Mouse (Mus musculus) retina, postnatal 1 day (tissue): ENCODE measurements around the gene Mthfr.

Source experiments
- DNase-seq: peaks from one replicate; pipeline ENCODE4 v3.0.0-alpha.2; 2012

Gene Mthfr

DNA sequence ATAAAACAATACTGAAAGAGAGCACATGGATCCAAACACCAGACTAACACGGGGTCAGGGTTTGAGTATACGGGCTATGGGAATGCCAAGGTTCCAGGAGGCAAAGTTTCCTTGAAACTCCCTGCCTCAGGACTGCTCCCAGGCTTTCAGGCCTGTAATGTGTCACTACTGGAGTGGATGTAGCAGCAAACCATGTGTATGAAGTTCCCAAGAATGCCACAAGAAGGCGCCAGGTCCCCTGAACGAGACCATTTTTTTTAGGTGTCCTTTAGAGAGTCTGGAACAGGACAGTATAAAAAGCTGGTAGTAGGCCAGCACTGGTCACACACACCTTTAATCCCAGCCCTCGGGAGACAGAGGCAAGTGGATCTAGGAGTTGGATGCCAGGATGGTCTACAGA is 55.3 kb downstream of the Mthfr start:
- no peak for DNase-seq

DNA sequence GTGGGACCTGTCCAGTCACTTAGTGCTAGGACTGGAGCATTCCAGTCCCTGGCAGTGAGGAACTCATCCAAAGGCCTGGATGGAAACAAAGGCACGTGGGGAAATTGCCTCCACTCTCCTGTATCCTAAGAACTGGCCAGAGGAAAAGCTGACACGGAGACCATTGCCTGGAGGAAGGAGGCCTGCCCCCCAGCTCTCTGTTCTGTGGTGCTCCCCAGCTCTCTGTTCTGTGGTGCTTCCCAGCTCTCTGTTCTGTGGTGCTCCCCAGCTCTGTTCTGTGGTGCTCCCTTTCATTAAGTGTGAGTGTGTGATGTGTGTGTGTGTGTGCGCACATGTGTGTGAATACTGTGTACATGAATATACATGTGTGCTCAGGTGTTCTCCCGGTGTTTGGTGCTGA is 56.2 kb downstream of the Mthfr start:
- no peak for DNase-seq

DNA sequence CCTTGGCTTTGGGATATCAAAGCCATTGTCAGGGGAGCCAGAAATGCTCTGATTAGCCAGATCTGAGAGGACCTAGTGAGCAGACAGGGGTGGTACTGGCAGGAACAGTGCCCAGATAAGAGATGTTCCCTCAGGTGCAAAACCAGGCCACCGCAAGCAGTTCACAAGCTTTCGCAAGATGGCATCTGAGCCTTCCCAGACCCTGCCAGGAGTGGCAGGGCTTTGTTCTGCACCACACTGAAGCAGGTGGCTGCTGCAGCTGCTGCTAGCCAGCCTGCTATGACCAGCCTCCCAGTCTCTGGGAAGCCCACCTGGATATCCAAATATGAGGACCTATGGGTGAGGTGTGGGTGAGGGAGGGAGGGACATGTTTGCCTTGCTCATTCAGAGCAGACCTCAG is 59.1 kb downstream of the Mthfr start:
- no peak for DNase-seq

DNA sequence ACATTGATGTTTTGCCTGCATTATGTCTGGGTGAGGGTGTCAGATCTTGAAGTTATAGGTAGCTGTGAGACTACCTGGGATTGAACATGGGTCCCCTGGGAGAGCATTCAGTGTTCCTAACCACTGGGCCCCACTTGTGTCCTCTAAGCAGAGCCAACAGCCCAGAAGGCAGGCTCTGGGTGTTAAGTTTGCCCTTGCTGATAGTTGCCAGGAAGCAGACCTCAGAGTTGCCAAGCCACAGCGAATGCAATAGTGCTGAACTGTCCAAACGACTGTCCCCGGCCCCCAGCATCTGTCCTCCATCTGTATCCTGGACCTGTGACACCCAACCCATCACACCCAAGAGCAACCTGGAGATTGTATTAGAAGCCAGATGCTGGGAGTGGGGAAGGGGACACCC is 59.8 kb downstream of the Mthfr start:
- no peak for DNase-seq

DNA sequence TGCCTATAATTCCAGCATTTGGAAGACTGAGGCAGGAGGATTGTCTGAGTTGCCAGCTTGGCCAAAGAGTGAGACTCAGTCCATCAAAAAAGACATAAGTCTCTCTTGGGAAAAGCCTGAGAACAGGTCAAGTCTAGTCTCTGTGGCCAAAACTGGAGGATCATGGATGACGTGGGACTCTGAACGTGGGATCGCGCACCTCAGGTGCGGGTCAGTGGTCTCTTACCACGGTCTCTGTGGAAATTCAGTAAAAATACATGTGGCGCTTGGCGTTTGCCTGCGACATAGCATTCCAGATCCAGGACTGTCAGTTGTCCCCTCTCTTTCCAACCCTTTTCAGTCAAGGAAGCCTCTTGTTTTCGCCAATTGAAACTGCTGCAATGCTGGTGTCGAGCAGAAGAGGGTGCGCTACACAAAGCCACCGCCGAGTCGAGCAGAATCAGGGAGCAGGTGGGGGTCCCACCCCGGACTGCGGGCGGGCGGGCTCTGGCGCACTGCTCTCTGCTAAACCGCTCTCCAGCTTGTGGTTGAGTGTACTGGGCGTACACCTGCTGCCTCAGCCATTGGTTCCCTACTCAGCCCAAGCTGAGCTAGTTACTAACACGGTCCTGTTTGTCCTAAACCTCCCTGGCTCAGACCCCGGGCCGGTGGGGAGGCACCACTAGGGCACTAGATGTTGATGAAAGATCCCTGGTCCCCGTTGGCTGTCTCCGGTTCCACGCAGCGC is 63.1 kb downstream of the Mthfr start:
- peak; percentile 88 for DNase-seq

DNA sequence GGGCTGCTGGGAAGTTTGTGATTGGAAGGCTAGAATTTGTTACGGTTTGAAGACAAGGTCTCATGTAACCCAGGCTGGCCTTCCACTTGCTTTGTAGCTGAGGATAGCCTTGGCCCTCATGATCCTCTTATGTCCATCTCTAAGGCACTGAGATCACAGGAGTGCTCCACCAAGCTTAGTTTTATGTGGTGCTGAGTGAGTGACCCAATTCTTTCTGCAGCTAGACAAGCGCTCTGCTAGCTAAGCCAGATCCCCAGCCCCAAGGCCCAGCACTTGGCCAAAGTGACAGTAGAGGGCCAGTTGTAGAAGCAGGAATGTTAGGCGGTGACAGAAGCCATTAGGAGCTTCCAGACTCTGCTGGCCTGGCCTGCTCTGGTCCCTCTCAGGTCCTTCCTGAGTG is 65.3 kb downstream of the Mthfr start:
- peak; percentile 50 for DNase-seq

DNA sequence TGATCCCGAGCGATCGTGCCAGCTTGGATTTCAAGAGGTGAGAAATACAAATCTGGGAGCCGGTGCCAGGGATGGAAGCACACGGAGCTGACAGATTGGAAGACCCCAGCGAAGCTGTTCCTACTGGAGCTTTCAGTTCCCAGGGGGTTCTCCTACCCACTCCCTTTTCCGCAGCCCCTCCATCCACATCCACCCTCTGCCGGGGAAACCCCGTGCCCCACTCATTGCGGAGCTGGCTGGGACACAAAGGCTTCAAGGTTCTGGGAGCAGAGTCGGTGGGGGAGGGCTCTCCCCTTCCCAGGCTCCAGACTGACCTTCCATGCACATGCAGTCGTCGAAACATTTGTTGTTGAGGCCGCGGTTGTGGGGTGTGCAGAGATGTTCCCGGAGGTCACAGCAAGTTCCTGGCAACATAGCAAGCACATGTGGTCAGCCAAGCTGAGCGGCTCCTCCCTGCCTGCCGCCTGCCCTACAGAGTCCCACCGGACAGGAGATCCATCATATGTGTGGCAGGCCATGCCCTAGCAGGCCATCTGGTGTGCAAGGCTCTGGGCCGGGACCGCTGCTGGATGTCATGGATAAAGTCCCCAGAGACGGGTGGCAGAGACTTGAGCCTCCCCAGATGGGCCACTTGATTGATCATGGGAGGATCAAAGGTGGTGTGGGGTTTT is 68.9 kb downstream of the Mthfr start:
- no peak for DNase-seq

DNA sequence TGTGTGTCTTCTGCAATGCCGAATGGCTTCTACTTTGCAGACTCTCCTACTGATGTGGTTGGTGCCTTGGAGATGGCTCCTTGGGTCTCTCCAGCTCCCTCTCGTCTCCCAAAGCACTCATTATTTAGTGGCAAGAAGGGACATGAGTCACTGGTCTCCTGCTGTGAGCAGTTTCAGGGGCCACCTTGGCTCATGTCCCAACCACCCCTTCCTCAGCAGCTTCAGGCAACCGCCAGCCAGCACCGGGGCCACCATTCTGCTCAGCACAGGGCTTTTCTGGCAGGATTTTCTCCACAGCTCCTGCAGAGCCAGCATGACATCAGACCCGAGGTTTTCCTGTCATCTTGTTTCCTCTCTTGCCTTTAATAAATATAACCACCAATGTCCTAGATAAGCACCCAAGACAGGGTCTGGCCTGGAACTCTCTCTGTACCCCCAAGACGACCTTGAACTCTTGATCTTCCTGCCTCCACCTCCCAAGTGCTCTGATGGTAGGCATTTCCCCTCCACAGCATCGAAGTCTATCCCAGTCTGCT is 69.8 kb downstream of the Mthfr start:
- no peak for DNase-seq
